In genomic region chr11:120011114-120011760, GRCm38 (mm10) we compare ENCODE assay signal across 10 mouse cellular contexts. TPM values are rescaled to one million over a fixed set of nuclear protein-coding genes. Genes with fewer than 3 reads are reported as not detected.
DNase-seq lines count a peak whose midpoint lies in the region; ATAC-seq lines count a peak whose summit lies in the region.
"Had no signal": no experiment of that assay in that cellular context is flagged by ENCODE, and none has a peak within 500 bp of the region (broad histone marks: within the 10 kb centered on the region; RNA-seq: fewer than 3 reads in every experiment).

No protein-coding gene starts in this region.

- DNase-seq in heart, adult 11 months = peak; percentile 92
- DNase-seq in heart, postnatal 25 days (ENCODE audit: low spot score) = no peak
- DNase-seq in limb, embryonic 10.5 days (ENCODE audit: low spot score) = no peak
- DNase-seq in embryonic facial prominence, embryonic 10.5 days (ENCODE audit: low spot score) = no peak
- DNase-seq in retina, embryonic 14.5 days (ENCODE audit: low spot score) = no peak
- DNase-seq in ovary, postnatal 36 days (ENCODE audit: low spot score) = no peak

- intact Hi-C loops in heart, postnatal 25 days (cut with DNase I) = loop anchor here (10.0 kb wide), 1 partner anchor 54 kb away; no protein-coding TSS in a partner anchor

- H3K4me3 ChIP-seq in limb, embryonic 12.5 days (replicated peaks) = 0 out of 2 replicates have a peak overlapping the region, but pooled peaks have one; percentile 0
- H3K4me3 ChIP-seq in limb, embryonic 10.5 days = no peak overlapping the region; the same call in 1 of the 2 replicates
- H3K4me3 ChIP-seq in embryonic facial prominence, embryonic 10.5 days = peak overlapping the region; percentile 42
- no peak overlapping the region for H3K4me3 ChIP-seq in midbrain, embryonic 16.5 days (ENCODE audit: low read depth, low read length)
- H3K4me3 ChIP-seq: intestine, embryonic 15.5 days; liver, embryonic 15.5 days had no signal

- WGBS in limb, embryonic 12.5 days = 70% methylated on average over 11 of the region's 11 CpGs
- 67% methylated on average over 11 of the region's 11 CpGs for WGBS in limb, embryonic 10.5 days
- 72% methylated on average over 11 of the region's 11 CpGs for WGBS in embryonic facial prominence, embryonic 10.5 days
- 74% methylated on average over 11 of the region's 11 CpGs for WGBS in midbrain, embryonic 16.5 days

- peaks cover 13% of the 10 kb centered on the region for H3K4me1 ChIP-seq in limb, embryonic 12.5 days (replicated peaks)
- peaks cover 19% of the 10 kb centered on the region for H3K4me1 ChIP-seq in limb, embryonic 10.5 days
- peaks cover 37% of the 10 kb centered on the region for H3K4me1 ChIP-seq in embryonic facial prominence, embryonic 10.5 days
- H3K4me1 ChIP-seq in midbrain, embryonic 16.5 days (ENCODE audit: control insufficient read depth, insufficient read depth, low read length) = peaks cover 7% of the 10 kb centered on the region; the same call in 1 of the 2 replicates

- peaks cover 24% of the 10 kb centered on the region for H3K27me3 ChIP-seq in limb, embryonic 12.5 days
- peaks cover 61% of the 10 kb centered on the region for H3K27me3 ChIP-seq in limb, embryonic 10.5 days (ENCODE audit: low read depth, poor library complexity, severe bottlenecking)
- peaks cover 51% of the 10 kb centered on the region for H3K27me3 ChIP-seq in embryonic facial prominence, embryonic 10.5 days (replicated peaks; ENCODE audit: low read depth, poor library complexity, severe bottlenecking)
- no peaks in the 10 kb centered on the region for H3K27me3 ChIP-seq in midbrain, embryonic 16.5 days (ENCODE audit: control insufficient read depth, insufficient read depth, low read depth, low read length)

- no peak overlapping the region for H3K27ac ChIP-seq in limb, embryonic 12.5 days
- no peak overlapping the region for H3K27ac ChIP-seq in limb, embryonic 10.5 days
- peak overlapping the region; percentile 45; the same call in 1 of the 2 replicates for H3K27ac ChIP-seq in embryonic facial prominence, embryonic 10.5 days (replicated peaks)
- H3K27ac ChIP-seq in midbrain, embryonic 16.5 days (ENCODE audit: low read length) = no peak overlapping the region
- H3K27ac ChIP-seq: intestine, embryonic 15.5 days; liver, embryonic 15.5 days had no signal

- no peaks in the 10 kb centered on the region for H3K9me3 ChIP-seq in limb, embryonic 12.5 days
- no peaks in the 10 kb centered on the region for H3K9me3 ChIP-seq in limb, embryonic 10.5 days (replicated peaks)
- H3K9me3 ChIP-seq in embryonic facial prominence, embryonic 10.5 days = no peaks in the 10 kb centered on the region
- no peaks in the 10 kb centered on the region for H3K9me3 ChIP-seq in midbrain, embryonic 16.5 days (replicated peaks; ENCODE audit: control insufficient read depth, low read length, poor library complexity, severe bottlenecking)
- H3K9me3 ChIP-seq: intestine, embryonic 15.5 days; liver, embryonic 15.5 days had no signal

- no peak for ATAC-seq in limb, embryonic 12.5 days (ENCODE audit: insufficient number of reproducible peaks, insufficient read depth, low FRiP score, low TSS enrichment, low read depth)
- ATAC-seq in midbrain, embryonic 16.5 days = no peak
- ATAC-seq: intestine, embryonic 15.5 days had no signal

- H3K36me3 ChIP-seq in limb, embryonic 12.5 days = peaks cover 10% of the 10 kb centered on the region; the same call in 1 of the 2 replicates
- H3K36me3 ChIP-seq in limb, embryonic 10.5 days = no peaks in the 10 kb centered on the region
- H3K36me3 ChIP-seq in embryonic facial prominence, embryonic 10.5 days (replicated peaks) = no peaks in the 10 kb centered on the region
- peaks cover 22% of the 10 kb centered on the region for H3K36me3 ChIP-seq in midbrain, embryonic 16.5 days (ENCODE audit: control insufficient read depth, insufficient read depth, low read length)
- H3K36me3 ChIP-seq: intestine, embryonic 15.5 days; liver, embryonic 15.5 days had no signal

- H3K9ac ChIP-seq in limb, embryonic 12.5 days (replicated peaks) = no peak overlapping the region
- H3K9ac ChIP-seq in midbrain, embryonic 16.5 days (ENCODE audit: low read depth, low read length) = 0 out of 2 replicates have a peak overlapping the region, but pooled peaks have one; percentile 4
- H3K9ac ChIP-seq: intestine, embryonic 15.5 days; liver, embryonic 15.5 days had no signal

- peak overlapping the region; percentile 39; the same call in 1 of the 2 replicates for H3K4me2 ChIP-seq in limb, embryonic 12.5 days
- H3K4me2 ChIP-seq in midbrain, embryonic 16.5 days (ENCODE audit: low read length) = no peak overlapping the region
- H3K4me2 ChIP-seq: liver, embryonic 15.5 days had no signal

RNA-seq across cellular contexts. Expression of gene Aatk, which starts 35.7 kb away (rescaled TPM):
- total RNA-seq in heart, postnatal 25 days (2021) = 1 to 10 TPM; 4.3 to 4.7 TPM
- polyA plus RNA-seq in limb, embryonic 12.5 days (2016; fragmentation: Nextera tagmentation; extraction: Ambion mirVana) = 5.4 and 6.9 TPM in 2 replicates
- 0.78 and 1.7 TPM in 2 replicates for polyA plus RNA-seq in limb, embryonic 10.5 days (2016; fragmentation: Nextera tagmentation; extraction: Ambion mirVana)
- 0.84 and 1.6 TPM in 2 replicates for polyA plus RNA-seq in embryonic facial prominence, embryonic 10.5 days (2016; fragmentation: Nextera tagmentation; extraction: Ambion mirVana)
- polyA plus RNA-seq in midbrain, embryonic 16.5 days (2015; fragmentation: Nextera tagmentation; extraction: Ambion mirVana) = 42.3 and 46.5 TPM in 2 replicates

Comparison
In these comparisons a context has a peak if more than half of its experiments do, and no peak if none do; other contexts are left out.
1. H3K4me3 ChIP-seq: peak in limb, embryonic 12.5 days (single experiment) and embryonic facial prominence, embryonic 10.5 days (single experiment); none in limb, embryonic 10.5 days (single experiment) and midbrain, embryonic 16.5 days (single experiment).